Mouse (Mus musculus): Measurements from ENCODE around the gene Dok1. TPM values are rescaled to one million over a fixed set of nuclear protein-coding genes. Genes with fewer than 3 reads are reported as not detected.

Dok1 gene
- polyA plus RNA-seq (2015; fragmentation: Nextera tagmentation; extraction: Ambion mirVana): 4.6 and 5.5 TPM in 2 replicates

DNA sequence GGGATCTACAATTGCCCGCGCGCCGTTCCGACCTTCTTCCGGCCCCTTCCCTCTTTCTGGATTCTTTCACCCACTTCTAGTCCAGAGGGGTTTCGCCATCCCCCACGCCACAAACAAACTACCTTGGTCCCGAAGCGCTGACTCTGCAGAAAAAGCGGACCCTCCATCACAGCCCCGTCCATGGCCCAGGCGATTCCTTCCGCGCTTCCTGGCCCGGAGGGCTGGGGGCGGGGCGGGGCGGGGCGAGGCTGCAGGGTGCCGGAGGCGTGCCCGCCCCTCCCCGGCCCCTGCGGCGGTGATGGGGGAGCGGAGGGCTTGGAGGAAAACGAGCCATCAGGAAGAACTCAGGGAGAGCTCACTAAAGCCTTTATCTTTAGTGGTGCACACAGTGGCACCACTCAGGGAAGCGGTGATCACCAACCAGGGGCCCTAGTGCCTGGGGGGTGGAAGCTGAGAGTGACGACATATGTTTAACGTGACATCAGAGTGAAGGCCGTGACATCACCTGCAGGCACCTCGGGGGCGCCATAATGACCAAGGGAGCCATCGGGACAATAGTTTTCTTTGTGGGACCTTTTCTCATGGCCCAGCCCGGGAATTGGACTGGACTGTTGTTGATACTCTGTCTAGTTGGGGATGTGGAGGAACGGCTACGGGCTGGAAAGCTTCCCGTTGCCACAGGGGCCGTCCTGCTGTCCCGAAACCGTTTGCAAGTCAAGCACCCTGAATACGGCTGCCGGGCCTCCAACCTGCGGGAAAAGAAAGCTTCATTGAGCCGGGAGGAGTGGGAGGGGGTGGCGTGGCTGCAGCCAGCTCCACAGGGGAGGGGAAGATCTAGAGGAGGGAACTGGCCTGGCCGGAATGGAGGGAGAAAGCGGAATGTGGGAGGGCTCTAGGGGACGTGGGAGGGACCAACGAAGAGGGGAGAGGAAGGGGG is at the start of gene Dok1, which contains the start of gene Loxl3:
TSS of gene Dok1 (minus strand) at position 223 of the 937 bp plus-strand sequence.
TSS of gene Loxl3 (plus strand) at position 925 of the 937 bp plus-strand sequence.

DNA sequence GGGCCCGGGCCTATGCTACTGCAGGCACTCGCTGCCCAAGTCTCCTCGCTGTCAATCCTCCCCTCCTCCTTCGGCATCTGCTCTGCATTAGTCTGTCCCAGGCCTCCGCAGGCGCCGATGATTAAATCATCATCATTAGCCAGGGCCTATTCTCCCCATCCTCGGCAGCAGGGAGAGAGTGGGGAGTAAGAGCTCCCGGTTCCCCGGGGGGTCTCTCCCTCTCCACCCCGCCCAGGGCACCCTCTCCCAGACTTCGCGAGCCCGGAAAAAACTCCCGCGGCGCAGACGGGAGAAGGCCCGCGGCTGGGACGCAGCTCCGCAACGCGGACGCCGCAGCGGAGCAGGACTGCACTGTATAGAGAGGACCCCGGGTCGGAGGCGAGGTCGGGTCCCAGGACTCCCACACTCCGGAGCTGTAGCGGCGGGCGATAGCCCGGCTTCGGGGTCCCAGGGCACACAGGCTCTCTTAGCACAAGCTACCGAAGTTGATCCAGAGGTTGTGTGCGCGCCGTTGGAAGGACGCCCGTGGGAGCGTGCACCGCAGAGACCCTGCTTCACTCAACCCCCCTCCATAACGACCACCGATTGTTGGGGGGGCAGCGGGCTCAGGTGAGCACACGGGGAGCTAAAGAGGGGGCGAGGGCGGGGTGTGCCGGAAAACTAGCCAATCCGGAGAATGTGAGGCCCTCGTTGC is 44.5 kb upstream of the Dok1 start, which contains the start of gene Pcgf1:
TSS of gene Pcgf1 (plus strand) at position 240 of the 694 bp plus-strand sequence.

DNA sequence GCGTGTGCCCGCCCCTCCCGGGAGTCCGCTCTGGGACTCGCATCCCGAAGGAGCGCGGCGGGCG is 36.8 kb upstream of the Dok1 start, which contains the start of gene Tlx2:
TSS of gene Tlx2 (minus strand) at position 47 of the 64 bp plus-strand sequence.

GRCm38 (mm10) chr6:83057790-83058189 is 24.5 kb upstream of the Dok1 start, which contains the start of gene Dqx1:
Dqx1 (plus strand) TSS chr6:83057844.

GRCm38 (mm10) chr6:83054871-83055431 is 21.7 kb upstream of the Dok1 start, which contains the start of gene Htra2:
Htra2 (minus strand) TSS chr6:83055273.

DNA sequence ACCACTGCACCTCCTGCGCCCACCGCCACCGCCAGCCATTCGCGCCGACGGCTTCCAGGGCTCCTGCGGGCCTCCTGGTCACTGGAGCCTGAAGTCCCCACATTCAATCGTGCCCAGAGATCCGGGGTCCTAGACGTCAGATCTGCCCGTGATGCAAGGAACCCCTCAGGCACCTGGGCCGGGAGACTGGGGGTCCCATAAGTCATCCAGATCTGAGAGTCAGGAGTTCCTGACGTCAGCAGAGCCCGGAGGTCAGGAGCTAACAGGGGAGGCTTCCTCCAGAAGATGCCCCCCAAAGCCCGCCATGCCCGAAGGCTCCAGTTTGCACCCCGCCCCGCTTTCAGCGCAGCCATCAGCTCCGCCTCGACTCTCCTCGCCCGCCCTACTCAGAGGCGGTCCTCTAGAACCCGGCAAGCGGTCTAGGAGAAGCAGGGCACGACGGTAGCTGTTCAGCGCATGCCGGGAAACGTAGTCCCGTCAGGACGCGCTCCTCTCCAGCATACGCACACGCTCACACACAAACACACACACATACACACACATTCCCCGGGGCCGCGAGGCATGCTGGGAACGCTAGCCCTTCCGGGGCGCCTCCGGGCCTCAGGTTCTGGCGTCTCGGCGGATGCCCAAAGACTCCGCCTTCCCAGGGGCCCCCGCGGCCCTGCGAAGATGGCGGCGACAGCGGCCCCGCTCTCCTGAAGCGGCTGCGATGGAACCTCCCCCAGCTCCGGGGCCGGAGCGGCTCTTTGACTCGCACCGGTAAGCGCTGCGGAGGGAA is 21.0 kb upstream of the Dok1 start, which contains the start of gene Aup1:
TSS of gene Aup1 (plus strand) at position 448 of the 778 bp plus-strand sequence.

Small RNA genes lying within 50 kb of the gene (microRNA-seq; reads per million reads assigned to microRNA genes)
- gene Mir7040: 0 reads per million in 2 experiments

Other genes with a start within 250 kb of the Dok1 start
- 0.72 and 0.87 TPM in 2 replicates for gene Sema4f, start 93.7 kb downstream of the Dok1 start, polyA plus RNA-seq (2015; fragmentation: Nextera tagmentation; extraction: Ambion mirVana)
- 0.37 TPM in 1 of 2 replicates, not detected in the other for gene M1ap, start 86.6 kb downstream of the Dok1 start, polyA plus RNA-seq (2015; fragmentation: Nextera tagmentation; extraction: Ambion mirVana)
- gene Loxl3, start 702 bp upstream of the Dok1 start, polyA plus RNA-seq (2015; fragmentation: Nextera tagmentation; extraction: Ambion mirVana): 10.7 and 13.4 TPM in 2 replicates
- 107 and 111 TPM in 2 replicates for gene Aup1, start 21.1 kb upstream of the Dok1 start, polyA plus RNA-seq (2015; fragmentation: Nextera tagmentation; extraction: Ambion mirVana)
- gene Htra2, start 21.8 kb upstream of the Dok1 start, polyA plus RNA-seq (2015; fragmentation: Nextera tagmentation; extraction: Ambion mirVana): 49.1 and 50.5 TPM in 2 replicates
- 0.12 and 0.21 TPM in 2 replicates for gene Dqx1, start 24.4 kb upstream of the Dok1 start, polyA plus RNA-seq (2015; fragmentation: Nextera tagmentation; extraction: Ambion mirVana)
- not detected in 2 replicates for gene Tlx2, start 36.8 kb upstream of the Dok1 start, polyA plus RNA-seq (2015; fragmentation: Nextera tagmentation; extraction: Ambion mirVana)
- gene Pcgf1, start 44.4 kb upstream of the Dok1 start, polyA plus RNA-seq (2015; fragmentation: Nextera tagmentation; extraction: Ambion mirVana): 10.8 and 11.5 TPM in 2 replicates
- 0.72 and 0.74 TPM in 2 replicates for gene Lbx2, start 52.9 kb upstream of the Dok1 start, polyA plus RNA-seq (2015; fragmentation: Nextera tagmentation; extraction: Ambion mirVana)
- gene Ccdc142, start 68.1 kb upstream of the Dok1 start, polyA plus RNA-seq (2015; fragmentation: Nextera tagmentation; extraction: Ambion mirVana): 1.1 and 1.7 TPM in 2 replicates
- 1.3 and 1.6 TPM in 2 replicates for gene Gm42688, start 68.1 kb upstream of the Dok1 start, polyA plus RNA-seq (2015; fragmentation: Nextera tagmentation; extraction: Ambion mirVana)
- gene Mrpl53, start 75.6 kb upstream of the Dok1 start, polyA plus RNA-seq (2015; fragmentation: Nextera tagmentation; extraction: Ambion mirVana): 194 and 207 TPM in 2 replicates
- gene Mogs, start 82.0 kb upstream of the Dok1 start, polyA plus RNA-seq (2015; fragmentation: Nextera tagmentation; extraction: Ambion mirVana): 12.7 and 13.6 TPM in 2 replicates
- 41.1 and 47.1 TPM in 2 replicates for gene Wbp1, start 88.1 kb upstream of the Dok1 start, polyA plus RNA-seq (2015; fragmentation: Nextera tagmentation; extraction: Ambion mirVana)
- gene Ino80b, start 92.0 kb upstream of the Dok1 start, polyA plus RNA-seq (2015; fragmentation: Nextera tagmentation; extraction: Ambion mirVana): 6.5 and 9.5 TPM in 2 replicates
- 18.9 and 22.0 TPM in 2 replicates for gene Rtkn, start 102.0 kb upstream of the Dok1 start, polyA plus RNA-seq (2015; fragmentation: Nextera tagmentation; extraction: Ambion mirVana)
- gene Wdr54, start 122.9 kb upstream of the Dok1 start, polyA plus RNA-seq (2015; fragmentation: Nextera tagmentation; extraction: Ambion mirVana): 1.1 and 1.5 TPM in 2 replicates
- 0.41 and 0.54 TPM in 2 replicates for gene 1700003E16Rik, start 122.9 kb upstream of the Dok1 start, polyA plus RNA-seq (2015; fragmentation: Nextera tagmentation; extraction: Ambion mirVana)
- gene Dctn1, start 132.4 kb upstream of the Dok1 start, polyA plus RNA-seq (2015; fragmentation: Nextera tagmentation; extraction: Ambion mirVana): 56.2 and 58.8 TPM in 2 replicates
- 0.04 TPM in 1 of 2 replicates, not detected in the other for gene Slc4a5, start 186.4 kb upstream of the Dok1 start, polyA plus RNA-seq (2015; fragmentation: Nextera tagmentation; extraction: Ambion mirVana)

All from skeletal muscle tissue, postnatal 0 days (tissue).